Mouse (Mus musculus) adrenal gland (tissue): ENCODE results near the gene Dnajc11.

Experiments
- intact Hi-C: fragments of 180-260 bp; cut with DNase I; formaldehyde crosslinking; loops from one replicate; pipeline ENCODE4 v1.15.1; 2025

Dnajc11 gene

GRCm38 (mm10) chr4:151922124-151922523 is 11.4 kb upstream of the Dnajc11 start:
- intact Hi-C loops, result loop anchor here (5.0 kb wide), 1 partner anchor 60 kb away; the partner anchor contains the start of gene Camta1

GRCm38 (mm10) chr4:151932576-151933504 is 651 bp upstream of the Dnajc11 start:
- intact Hi-C loops, result no loop called here

- intact Hi-C loops, result no loop called here
Observed at GRCm38 (mm10) chr4:151934215-151934572, 703 bp downstream of the Dnajc11 start.

- intact Hi-C loops, result no loop called here
Observed at GRCm38 (mm10) chr4:151937441-151937840, 4.0 kb downstream of the Dnajc11 start.

- intact Hi-C loops, result no loop called here
Observed at GRCm38 (mm10) chr4:151938089-151938488, 4.6 kb downstream of the Dnajc11 start.

GRCm38 (mm10) chr4:151946211-151946610 is 12.7 kb downstream of the Dnajc11 start:
- intact Hi-C loops, result no loop called here

- intact Hi-C loops, result no loop called here
Observed at GRCm38 (mm10) chr4:151948497-151949471, 15.3 kb downstream of the Dnajc11 start.

GRCm38 (mm10) chr4:151953209-151953608 is 19.7 kb downstream of the Dnajc11 start:
- intact Hi-C loops, result no loop called here

- intact Hi-C loops, result no loop called here
Observed at GRCm38 (mm10) chr4:151955791-151956190, 22.3 kb downstream of the Dnajc11 start.

GRCm38 (mm10) chr4:151957584-151958315 is 24.3 kb downstream of the Dnajc11 start:
- intact Hi-C loops, result no loop called here

- intact Hi-C loops, result no loop called here
Observed at GRCm38 (mm10) chr4:151959849-151960512, 26.5 kb downstream of the Dnajc11 start.

GRCm38 (mm10) chr4:151960513-151960854 is 27.0 kb downstream of the Dnajc11 start:
- intact Hi-C loops, result no loop called here

GRCm38 (mm10) chr4:151962817-151963216 is 29.3 kb downstream of the Dnajc11 start:
- intact Hi-C loops, result no loop called here

GRCm38 (mm10) chr4:151968204-151968921 is 34.9 kb downstream of the Dnajc11 start:
- intact Hi-C loops, result no loop called here

GRCm38 (mm10) chr4:151972221-151972967 is 38.9 kb downstream of the Dnajc11 start:
- intact Hi-C loops, result no loop called here

GRCm38 (mm10) chr4:151975441-151975840 is 42.0 kb downstream of the Dnajc11 start:
- intact Hi-C loops, result no loop called here

GRCm38 (mm10) chr4:151977748-151978147 is 44.3 kb downstream of the Dnajc11 start:
- intact Hi-C loops, result no loop called here

- intact Hi-C loops, result loop anchor here (5.0 kb wide), 1 partner anchor 52 kb away; no protein-coding TSS in a partner anchor
Observed at GRCm38 (mm10) chr4:151980699-151981098, 47.2 kb downstream of the Dnajc11 start.

- intact Hi-C loops, result loop anchor here (5.0 kb wide), 1 partner anchor 51 kb away; no protein-coding TSS in a partner anchor
Observed at GRCm38 (mm10) chr4:151981363-151981762, 47.9 kb downstream of the Dnajc11 start.
